Mouse (Mus musculus) olfactory bulb, adult 2 months (tissue): ENCODE measurements around the gene Ccr4.

Experiments used
- CTCF ChIP-seq: fragments of 200-500 bp; IDR thresholded peaks from 2 replicates; pipeline ENCODE4 v1.5.1; 2012; ENCODE audit warnings: low read depth, mild to moderate bottlenecking, low read length, moderate library complexity; ENCODE audit not compliant: insufficient read depth
- POLR2A ChIP-seq: fragments of 200-500 bp; IDR thresholded peaks from 2 replicates; pipeline ENCODE4 v1.6.1; 2012; ENCODE audit warnings: mild to moderate bottlenecking, low read depth, low read length, moderate library complexity; ENCODE audit not compliant: insufficient read depth

- TF ChIP-seq CTCF (no peak), POLR2A (no peak)
Measured at GRCm38 (mm10) chr9:114553828-114554227, 49.1 kb upstream of the Ccr4 start.
